23 mouse cellular contexts compared by ENCODE assay signal in the genomic region with DNA sequence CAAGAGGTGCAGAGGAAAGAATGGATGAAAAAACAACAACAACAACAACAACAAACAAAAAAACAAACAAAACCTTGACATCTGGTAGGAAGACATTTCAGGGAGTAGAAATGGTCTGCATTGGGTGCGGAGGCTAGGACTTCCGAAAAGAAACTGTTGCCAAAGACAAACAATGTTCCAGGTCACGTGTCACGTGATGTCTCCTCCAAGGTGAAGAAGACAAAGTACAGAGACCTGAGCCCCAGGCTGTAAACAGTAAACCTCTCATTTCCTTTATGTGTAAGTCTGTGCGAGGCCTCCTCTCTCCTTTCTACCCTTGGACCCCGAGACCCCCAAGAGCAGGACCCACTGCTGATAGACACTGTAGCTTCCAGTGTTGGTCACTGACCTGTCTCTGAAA.
DNase-seq lines count a peak whose midpoint lies in the region; TF ChIP-seq lines count a peak whose summit lies in the region.
"Had no signal": no experiment of that assay in that cellular context is flagged by ENCODE, and none has a peak within 500 bp of the region (broad histone marks: within the 10 kb centered on the region; RNA-seq: fewer than 3 reads in every experiment).

No protein-coding gene starts in this region.

- no peak overlapping the region for H3K4me3 ChIP-seq in C2C12 (ENCODE audit: insufficient read depth, poor library complexity, severe bottlenecking)
- H3K4me3 ChIP-seq: forebrain, embryonic 10.5 days; forebrain, embryonic 13.5 days; heart, adult 2 months; heart, embryonic 10.5 days; heart, embryonic 13.5 days had no signal

- peaks cover 5% of the 10 kb centered on the region for H3K27me3 ChIP-seq in C2C12 (ENCODE audit: control insufficient read depth, insufficient read depth, insufficient read length)
- H3K27me3 ChIP-seq: forebrain, embryonic 13.5 days; heart, embryonic 13.5 days; Patski had no signal

- no peak overlapping the region for H3ac ChIP-seq in C2C12 (ENCODE audit: control insufficient read depth, insufficient read length, low read depth)

- H3K79me3 ChIP-seq in C2C12 (ENCODE audit: low read depth), result no peaks in the 10 kb centered on the region

- H3K36me3 ChIP-seq in C2C12 (ENCODE audit: control insufficient read depth, insufficient read depth), result no peaks in the 10 kb centered on the region
- H3K36me3 ChIP-seq: forebrain, embryonic 10.5 days; heart, embryonic 10.5 days; heart, embryonic 13.5 days had no signal

- peak; percentile 29 for DNase-seq in kidney, adult 9 months
- no peak for DNase-seq in kidney, postnatal 14 days
- DNase-seq in ZHBTc4 (ENCODE audit: low read depth, low spot score), result peak; percentile 79
- peak; percentile 79 for DNase-seq in yolk sac, embryonic 10.5 days (ENCODE audit: low spot score)
- no peak for DNase-seq in right cerebral cortex, postnatal 14 days
- no peak for DNase-seq in cerebellum, postnatal 25 days
- DNase-seq: adrenal gland, adult 2 months; adrenal gland, postnatal 14 days; B cell, adult 2 months; cerebellum, adult 11 months; cerebellum, adult 2 months; cerebellum, postnatal 10 days; gastrocnemius, postnatal 10 days; gastrocnemius, postnatal 36 days; heart, adult 2 months; heart, postnatal 14 days; heart, postnatal 4 days had no signal

- no peak for TF ChIP-seq CTCF in C2C12 (IDR thresholded peaks at IDR 0.05; ENCODE audit: control insufficient read depth, insufficient read depth, insufficient read length)

- H3K79me2 ChIP-seq in C2C12 (ENCODE audit: control insufficient read depth, insufficient read depth), result no peaks in the 10 kb centered on the region

TF ChIP-seq in C2C12, 6 proteins besides CTCF, POLR2A, EP300 and RAD21:
- TF ChIP-seq FOSL1 (IDR thresholded peaks at IDR 0.05; ENCODE audit: insufficient read depth, low read length, poor library complexity, severe bottlenecking) (no peak), USF1 (IDR thresholded peaks at IDR 0.05; ENCODE audit: low read depth) (peak; percentile 59)

Comparison
In these comparisons a context has a peak if more than half of its experiments do, and no peak if none do; other contexts are left out.
1. DNase-seq: peak in kidney, adult 9 months (single experiment), ZHBTc4 (single experiment) and yolk sac, embryonic 10.5 days (single experiment); none in kidney, postnatal 14 days (single experiment), right cerebral cortex, postnatal 14 days (single experiment) and cerebellum, postnatal 25 days (0 of 2).